Mouse (Mus musculus) midbrain, postnatal 0 days (tissue): ENCODE results near the gene Cdk9. TPM values are rescaled to one million over a fixed set of nuclear protein-coding genes. Genes with fewer than 3 reads are reported as not detected.

Experiments
- ATAC-seq: fragments of 200-750 bp; cut with Nextera tagmentation; 2 replicates; pipeline ENCODE4 v1.8.0; 2017; ENCODE audit warnings: moderate number of reproducible peaks, mild to moderate bottlenecking, moderate TSS enrichment, moderate library complexity; ENCODE audit not compliant: low FRiP score
- DNase-seq: peaks from one replicate; pipeline ENCODE4 v3.0.0-alpha.2; 2015; ENCODE audit warnings: low spot score
- H3K27ac ChIP-seq: fragments of 300-500 bp; sonication (generic); 2 replicates; pipeline ENCODE4 v1.5.1; 2014; ENCODE audit warnings: low read depth, mild to moderate bottlenecking, low read length, mixed read lengths
- H3K27me3 ChIP-seq: fragments of 300-500 bp; sonication (generic); 2 replicates; pipeline ENCODE4 v1.6.1; 2014; ENCODE audit warnings: low read length, control low read depth, mixed read lengths; ENCODE audit not compliant: insufficient read depth
- H3K36me3 ChIP-seq: fragments of 300-500 bp; sonication (generic); 2 replicates; pipeline ENCODE4 v1.6.1; 2014; ENCODE audit warnings: low read length, control low read depth, mixed read lengths; ENCODE audit not compliant: insufficient read depth
- H3K4me1 ChIP-seq: fragments of 300-500 bp; sonication (generic); 2 replicates; pipeline ENCODE4 v1.6.1; 2014; ENCODE audit warnings: mild to moderate bottlenecking, control low read depth, antibody characterized with exemption, low read length, mixed read lengths; ENCODE audit not compliant: insufficient read depth
- H3K4me2 ChIP-seq: fragments of 300-500 bp; sonication (generic); 2 replicates; pipeline ENCODE4 v1.6.1; 2014; ENCODE audit warnings: low read depth, mild to moderate bottlenecking, low read length, mixed read lengths; ENCODE audit not compliant: poor library complexity, severe bottlenecking
- H3K4me3 ChIP-seq: fragments of 300-500 bp; sonication (generic); 2 replicates; pipeline ENCODE4 v1.5.1; 2014; ENCODE audit warnings: low read depth, mild to moderate bottlenecking, low read length, moderate library complexity
- H3K9ac ChIP-seq: fragments of 300-500 bp; sonication (generic); replicated peaks from 2 replicates; pipeline ENCODE4 v1.6.1; 2014; ENCODE audit warnings: mild to moderate bottlenecking, low read length, moderate library complexity, mixed read lengths; ENCODE audit not compliant: poor library complexity, severe bottlenecking
- H3K9me3 ChIP-seq: fragments of 300-500 bp; sonication (generic); 2 replicates; pipeline ENCODE4 v1.6.1; 2016; ENCODE audit warnings: low read length, control low read depth
- CTCF ChIP-seq: IDR thresholded peaks from 2 replicates; pipeline ENCODE4 v1.5.1; 2016; ENCODE audit warnings: antibody characterized with exemption, mild to moderate bottlenecking
- WGBS: fragments of 180-500 bp; shearing (Covaris S2); extraction: QIAGEN DNeasy Blood & Tissue Kit; methylation state at CpG from one replicate; pipeline ENCODE4 v1.1.7; 2014; 5-methylcytosine and 5-hydroxymethylcytosine counted together
- polyA plus RNA-seq: library from polyadenylated mRNA; unstranded; fragments of >200 nt; fragmentation: Nextera tagmentation; extraction: Ambion mirVana; gene quantifications from 2 replicates; pipeline ENCODE4 v1.2.1, GENCODE M21; 2015
- total RNA-seq: library from RNA; depleted of rRNA; stranded (reverse); fragments of >200 nt; gene quantifications from 2 replicates; pipeline ENCODE4 v1.2.3, GENCODE M21; 2014

The Cdk9 gene
- total and polyA plus RNA-seq, 2 experiments from 2014 or later: 59.4 to 88.1 TPM

GRCm38 (mm10) chr2:32724832-32725790, 12.2 kb upstream of the Cdk9 start:
- Histone ChIP-seq H3K4me3 (no peak overlapping the region), H3K4me1 (no peaks in the 10 kb centered on the region), H3K36me3 (no peaks in the 10 kb centered on the region), H3K4me2 (no peak overlapping the region), H3K9me3 (no peaks in the 10 kb centered on the region), H3K27ac (no peak overlapping the region), H3K9ac (no peak overlapping the region), H3K27me3 (no peaks in the 10 kb centered on the region)
- ATAC-seq (no peak), DNase-seq (no peak)
- TF ChIP-seq CTCF: no peak
- WGBS: 80% methylated on average over 16 of the region's 16 CpGs

DNA sequence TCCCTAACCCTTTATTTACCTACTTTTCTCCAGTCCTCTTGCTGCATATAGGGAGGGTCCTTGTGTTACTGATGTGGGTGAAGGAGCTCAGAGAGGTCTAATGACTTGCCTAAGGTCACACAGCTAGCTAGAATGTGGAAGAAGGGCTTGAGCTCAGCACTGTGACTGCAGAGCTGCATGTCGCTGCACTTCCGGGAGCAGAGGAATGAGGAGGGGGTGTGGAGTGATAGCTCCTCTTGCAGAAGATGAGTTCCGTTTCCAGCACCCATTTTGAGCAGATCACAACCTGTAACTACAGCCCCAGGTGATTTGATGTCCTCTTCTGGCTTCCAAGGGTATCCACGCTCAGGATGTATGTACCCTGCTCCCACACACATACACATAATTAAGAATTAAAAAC, 11.3 kb upstream of the Cdk9 start:
- no peak for ATAC-seq
- H3K27ac ChIP-seq: no peak overlapping the region
- WGBS: 75% methylated on average over 4 of the region's 4 CpGs

DNA sequence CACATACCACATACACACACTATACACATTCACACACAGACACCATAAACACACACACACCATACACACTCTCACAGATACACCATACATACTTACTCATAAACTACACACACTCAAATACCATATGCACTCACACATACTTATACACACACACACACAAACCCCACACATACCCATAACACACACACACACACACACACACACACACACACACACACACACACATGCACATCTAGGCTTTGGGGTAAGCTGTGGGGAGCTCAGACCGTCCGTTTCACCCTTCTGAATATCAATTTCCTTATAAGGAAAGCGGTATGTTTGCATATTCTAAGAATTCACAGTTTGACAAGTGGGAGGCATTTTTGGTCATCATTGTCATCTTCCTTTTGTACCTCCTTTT, 9.7 kb upstream of the Cdk9 start:
- H3K9me3 ChIP-seq: no peaks in the 10 kb centered on the region
- H3K4me1 ChIP-seq: no peaks in the 10 kb centered on the region
- no peaks in the 10 kb centered on the region for H3K27me3 ChIP-seq
- no peak overlapping the region for H3K9ac ChIP-seq
- DNase-seq (no peak), ATAC-seq (no peak)
- H3K4me3 ChIP-seq: no peak overlapping the region
- no peaks in the 10 kb centered on the region for H3K36me3 ChIP-seq
- no peak overlapping the region for H3K4me2 ChIP-seq
- H3K27ac ChIP-seq: no peak overlapping the region
- no peak for TF ChIP-seq CTCF
- WGBS: 81% methylated on average over 3 of the region's 3 CpGs

More for the DNA sequence above, 11.3 kb upstream of the Cdk9 start:
- TF ChIP-seq CTCF: no peak
- Histone ChIP-seq H3K36me3 (no peaks in the 10 kb centered on the region), H3K9me3 (no peaks in the 10 kb centered on the region), H3K27me3 (no peaks in the 10 kb centered on the region), H3K9ac (no peak overlapping the region), H3K4me2 (no peak overlapping the region), H3K4me3 (no peak overlapping the region), H3K4me1 (no peaks in the 10 kb centered on the region)
- no peak for DNase-seq

- Histone ChIP-seq H3K9ac (no peak overlapping the region), H3K36me3 (no peaks in the 10 kb centered on the region), H3K27ac (no peak overlapping the region), H3K4me3 (no peak overlapping the region), H3K27me3 (no peaks in the 10 kb centered on the region), H3K4me2 (no peak overlapping the region), H3K9me3 (no peaks in the 10 kb centered on the region), H3K4me1 (no peaks in the 10 kb centered on the region)
- no peak for TF ChIP-seq CTCF
- DNase-seq (no peak), ATAC-seq (no peak)
- 58% methylated on average over 6 of the region's 6 CpGs for WGBS
Measured at GRCm38 (mm10) chr2:32722046-32722445, 9.2 kb upstream of the Cdk9 start.

- DNase-seq (peak; percentile 26), ATAC-seq (peak; percentile 23; the same call in 1 of the 2 replicates)
- 59% methylated on average over 8 of the region's 8 CpGs for WGBS
- no peaks in the 10 kb centered on the region for H3K4me1 ChIP-seq
- no peak for TF ChIP-seq CTCF
- H3K36me3 ChIP-seq: no peaks in the 10 kb centered on the region
- no peak within 1 kb of the TSS for H3K27ac ChIP-seq
- H3K27me3 ChIP-seq: no peaks in the 10 kb centered on the region
- no peak within 1 kb of the TSS for H3K9ac ChIP-seq
- H3K4me3 ChIP-seq: no peak within 1 kb of the TSS
- no peaks in the 10 kb centered on the region for H3K9me3 ChIP-seq
- H3K4me2 ChIP-seq: no peak within 1 kb of the TSS
Measured at GRCm38 (mm10) chr2:32720681-32721229, 7.9 kb upstream of the Cdk9 start, which contains the start of gene Sh2d3c. Sh2d3c (plus strand) TSS chr2:32721055.

DNA sequence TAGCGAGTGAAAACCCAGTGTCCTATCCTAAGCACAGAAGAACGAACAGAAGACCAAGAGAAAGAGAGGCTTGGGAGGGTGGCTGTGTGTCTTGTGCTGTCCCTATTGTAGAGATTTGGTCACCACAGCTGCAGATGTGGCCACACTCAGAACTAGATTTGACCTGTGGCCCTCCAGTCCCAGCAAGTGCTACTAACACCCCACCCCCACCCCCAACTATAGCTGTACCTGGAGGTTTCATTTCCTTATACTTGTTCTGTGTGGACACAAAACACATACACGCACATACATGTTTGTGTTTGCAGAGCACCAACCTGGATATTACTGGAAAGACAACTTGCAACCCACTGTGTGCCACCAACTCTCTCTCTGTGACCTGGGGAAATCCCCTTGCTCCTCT, 7.2 kb upstream of the Cdk9 start:
- Histone ChIP-seq H3K4me2 (no peak overlapping the region), H3K27me3 (no peaks in the 10 kb centered on the region), H3K9ac (no peak overlapping the region), H3K36me3 (no peaks in the 10 kb centered on the region), H3K9me3 (no peaks in the 10 kb centered on the region), H3K27ac (no peak overlapping the region), H3K4me3 (no peak overlapping the region), H3K4me1 (no peaks in the 10 kb centered on the region)
- DNase-seq: no peak
- no peak for TF ChIP-seq CTCF
- ATAC-seq: no peak
- 85% methylated on average over 3 of the region's 3 CpGs for WGBS
